Mouse (Mus musculus): Measurements from ENCODE around the gene Med17. TPM values are rescaled to one million over a fixed set of nuclear protein-coding genes. Genes with fewer than 3 reads are reported as not detected.
"Not testable (repeated sequence)": the region's sequence is repeated elsewhere in the genome, so short reads cannot be mapped to it uniquely, and the experiment has no call there.

Gene Med17
- total RNA-seq (2021), result 10 to 100 TPM; 14.4 to 16.0 TPM
- long read RNA-seq, experiment 1, transcript Med17-201 (12 exons, 3,964 nt), result major isoform, 16 of 21 reads
- long read RNA-seq, experiment 1, partial matches to known transcripts, result 0 of 21 reads
- long read RNA-seq, experiment 1, other reads (novel, unspliced or antisense), result 5 of 21 reads
- long read RNA-seq, experiment 2, transcript Med17-201 (12 exons, 3,964 nt), result major isoform, 20 of 23 reads
- long read RNA-seq, experiment 2, partial matches to known transcripts, result 0 of 23 reads
- long read RNA-seq, experiment 2, other reads (novel, unspliced or antisense), result 3 of 23 reads

DNA sequence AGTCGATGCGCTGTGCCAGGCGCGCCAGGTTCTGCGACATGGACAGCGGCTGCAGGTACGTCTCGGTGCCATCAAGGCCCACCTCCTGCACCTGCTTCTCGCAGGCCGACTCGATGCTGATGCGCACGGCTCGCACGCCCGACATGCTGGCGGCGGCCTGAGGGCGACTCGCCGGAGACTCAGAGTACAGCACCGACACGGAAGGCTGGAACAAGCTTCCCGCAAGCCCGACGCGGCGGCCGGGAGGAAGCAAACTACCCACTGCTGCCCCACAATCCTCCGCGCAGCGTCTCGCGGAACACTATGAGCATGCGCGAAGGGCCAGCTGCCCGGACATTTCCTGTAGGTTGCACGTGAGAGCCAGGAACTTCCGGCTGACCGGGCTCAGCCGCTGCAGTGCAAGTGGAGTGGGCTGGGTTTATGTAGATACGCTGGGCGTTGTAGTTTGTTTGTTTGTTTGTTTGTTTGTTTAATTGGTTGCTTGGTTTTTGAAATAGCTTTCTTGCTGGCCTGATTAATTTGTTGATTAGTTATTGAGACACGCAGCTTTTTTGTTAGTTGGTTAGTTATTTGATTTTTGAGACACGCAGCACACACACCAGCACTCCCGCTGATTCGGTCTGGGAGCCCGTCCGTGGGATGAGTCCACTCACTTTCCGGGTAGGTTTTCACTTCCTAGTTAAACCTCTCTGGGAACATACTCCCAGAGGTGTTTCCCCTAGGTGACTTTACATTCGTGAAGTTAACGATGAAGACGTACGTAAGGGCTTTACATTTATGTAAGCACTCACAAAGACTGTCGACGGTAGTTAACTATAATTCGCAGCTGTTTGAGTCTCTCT is at the start of gene Med17:
Gene Med17, minus strand, starts transcription at position 283 of the 842 bp plus-strand sequence.
- DNase-seq, result peak; percentile 90

DNA sequence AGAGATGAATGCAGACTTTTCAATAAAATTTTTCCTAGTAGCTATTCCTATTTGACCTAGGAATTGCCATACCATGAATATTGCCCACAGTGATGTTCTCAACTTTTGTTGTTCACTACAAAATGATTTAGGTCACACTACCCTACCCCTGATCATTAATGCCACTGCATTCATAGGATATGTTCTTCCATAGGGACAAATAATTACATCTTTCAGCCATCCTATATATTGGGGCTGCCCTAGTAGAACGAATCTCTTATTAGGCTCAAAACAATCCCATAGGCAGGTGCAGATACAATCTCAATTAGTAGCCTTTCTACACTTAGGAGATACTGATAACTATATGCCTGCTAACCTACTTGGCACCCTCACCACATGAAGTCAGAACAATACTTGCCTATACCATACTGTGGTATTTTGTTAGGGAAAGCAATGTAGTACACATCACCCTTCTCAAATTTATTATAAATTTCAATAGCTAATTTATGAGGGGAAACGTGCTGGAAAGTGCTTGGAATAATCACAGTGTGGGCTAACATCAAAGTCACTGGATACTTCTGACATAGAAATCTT is 38.5 kb upstream of the Med17 start:
- DNase-seq, result no peak

DNA sequence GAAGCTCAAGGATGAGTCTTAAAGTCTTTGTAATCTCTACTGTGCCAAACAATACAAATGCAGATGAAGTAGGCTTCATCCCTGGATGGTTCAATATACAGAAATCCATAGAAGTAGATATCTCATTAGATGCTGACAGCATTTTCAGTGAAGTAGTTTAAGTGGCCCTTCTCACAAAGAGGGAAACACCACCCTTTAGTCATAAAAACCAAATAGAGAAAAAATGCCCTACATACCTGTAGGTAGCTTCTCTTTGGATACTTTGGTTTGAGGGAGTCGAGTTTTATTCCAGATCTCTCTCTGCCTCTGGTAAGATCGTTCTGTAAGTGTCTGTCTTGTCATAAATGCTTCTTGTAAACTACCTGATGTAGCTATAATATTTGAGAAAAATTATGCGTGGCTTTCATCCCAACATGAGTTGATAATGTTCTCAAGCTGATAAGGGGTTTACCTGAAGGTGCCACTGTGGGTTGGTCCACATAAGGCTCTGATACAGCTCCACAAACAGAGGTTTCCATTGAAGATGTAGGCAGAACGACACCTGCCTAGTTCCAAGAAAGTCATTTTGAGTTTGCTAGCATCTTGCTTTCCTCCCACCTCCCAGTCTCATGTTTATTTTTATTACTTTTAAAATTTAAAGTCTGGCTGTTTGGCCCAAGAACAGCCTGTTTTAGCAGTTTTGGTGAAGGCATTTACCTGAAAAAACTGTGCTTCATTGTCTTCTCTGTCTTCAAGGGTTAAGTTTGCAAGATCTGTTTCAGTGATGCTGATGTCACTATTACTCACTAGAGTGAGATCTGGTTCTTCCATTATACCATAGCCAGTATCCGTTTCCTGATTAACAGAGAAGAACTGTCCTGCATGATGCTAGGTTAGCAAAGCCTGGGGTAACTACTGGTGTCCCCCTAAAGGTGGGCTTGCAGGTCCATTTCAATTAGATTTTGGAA is 37.8 kb upstream of the Med17 start:
- DNase-seq, result no peak

- not testable (repeated sequence) for DNase-seq
Observed at GRCm38 (mm10) chr9:15316296-15316695, 36.6 kb upstream of the Med17 start.

DNA sequence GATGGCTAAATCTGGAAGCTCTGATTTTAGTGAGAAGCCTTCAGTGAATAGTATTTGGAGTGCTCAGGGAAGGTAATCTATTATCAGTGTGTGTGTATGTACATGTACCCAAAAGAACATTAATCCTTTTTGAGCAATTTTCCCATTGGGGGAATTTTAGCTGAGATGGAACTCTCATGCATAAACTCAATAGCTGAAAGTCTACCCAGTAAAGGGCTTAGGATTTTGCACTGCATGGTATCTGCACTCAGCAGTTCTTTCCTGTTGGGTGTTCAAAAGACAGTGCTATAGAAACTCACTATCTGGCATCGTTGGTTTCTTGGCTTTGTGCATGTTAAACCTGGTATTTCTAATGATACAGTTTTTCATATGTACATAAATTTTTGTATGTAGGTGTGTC is 34.9 kb upstream of the Med17 start:
- DNase-seq, result no peak

GRCm38 (mm10) chr9:15313633-15314032 is 33.9 kb upstream of the Med17 start:
- DNase-seq, result no peak

GRCm38 (mm10) chr9:15312054-15312735 is 32.5 kb upstream of the Med17 start:
- no peak for DNase-seq

DNA sequence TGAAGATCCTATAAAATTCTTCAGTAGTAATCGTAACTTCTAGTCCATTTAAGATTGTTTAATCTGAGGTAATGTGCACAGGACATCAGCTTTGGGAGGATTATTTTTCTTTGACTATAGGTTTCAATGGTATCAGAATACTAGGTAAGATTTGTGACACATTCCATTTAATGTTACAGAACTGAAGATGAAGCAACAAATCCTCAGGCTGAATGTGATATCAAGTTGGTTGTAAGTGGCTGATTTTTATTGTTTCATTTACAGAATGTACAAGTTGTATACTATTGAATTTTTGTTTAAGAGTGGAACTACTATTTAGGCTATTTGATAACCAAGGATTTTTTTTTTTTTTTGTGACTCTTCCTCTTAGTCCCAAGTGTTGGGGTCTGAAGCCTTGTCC is 30.4 kb upstream of the Med17 start:
- no peak for DNase-seq

- DNase-seq, result no peak
Observed at GRCm38 (mm10) chr9:15309425-15309824, 29.7 kb upstream of the Med17 start.

DNA sequence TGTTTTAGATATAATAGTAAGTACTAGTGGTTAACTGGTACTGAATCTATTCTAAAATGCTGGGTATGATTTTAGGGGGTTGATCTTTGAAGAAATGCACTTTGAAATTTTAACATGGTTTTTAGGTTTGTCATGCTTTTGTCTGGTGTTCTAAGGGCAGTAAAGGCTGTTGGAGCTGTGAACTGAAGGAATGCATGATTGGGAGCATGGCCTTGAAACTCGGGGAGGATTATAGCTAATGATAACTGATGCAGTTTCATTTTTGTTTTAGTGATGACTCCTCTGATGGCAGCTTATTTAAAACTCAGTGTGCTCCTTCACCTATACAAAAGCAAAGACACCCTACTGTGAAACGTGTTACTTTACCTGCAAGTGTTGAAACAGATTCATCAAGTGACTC is 28.5 kb upstream of the Med17 start:
- DNase-seq, result no peak

GRCm38 (mm10) chr9:15307257-15307656 is 27.5 kb upstream of the Med17 start:
- DNase-seq, result no peak

- no peak for DNase-seq
Observed at GRCm38 (mm10) chr9:15306398-15307119, 26.8 kb upstream of the Med17 start, which contains the start of gene 4931406C07Rik. Gene 4931406C07Rik, minus strand, starts transcription at chr9:15306448.

GRCm38 (mm10) chr9:15305503-15306397 is 26.0 kb upstream of the Med17 start, which contains the start of gene Taf1d:
Gene Taf1d, plus strand, starts transcription at chr9:15306214.
- DNase-seq, result peak; percentile 98

- no peak for DNase-seq
Observed at GRCm38 (mm10) chr9:15302881-15303280, 23.1 kb upstream of the Med17 start.

DNA sequence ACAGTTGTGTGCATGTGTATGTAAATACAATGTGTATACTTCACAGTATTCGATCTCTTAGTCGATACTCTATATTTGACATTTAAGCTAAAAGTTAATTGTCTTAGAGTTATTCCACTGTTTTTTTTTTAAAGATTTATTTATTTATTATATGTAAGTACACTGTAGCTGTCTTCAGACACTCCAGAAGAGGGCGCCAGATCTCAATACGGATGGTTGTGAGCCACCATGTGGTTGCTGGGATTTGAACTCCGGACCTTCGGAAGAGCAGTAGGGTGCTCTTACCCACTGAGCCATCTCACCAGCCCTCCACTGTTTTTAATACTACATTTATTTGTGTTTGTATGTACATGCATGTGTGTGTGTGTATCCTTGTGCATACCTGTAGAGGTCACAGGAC is 22.3 kb upstream of the Med17 start:
- not testable (repeated sequence) for DNase-seq

- peak; percentile 23 for DNase-seq
Observed at GRCm38 (mm10) chr9:15301399-15301798, 21.7 kb upstream of the Med17 start.

- DNase-seq, result no peak
Observed at GRCm38 (mm10) chr9:15300056-15300455, 20.3 kb upstream of the Med17 start.

- DNase-seq, result no peak
Observed at GRCm38 (mm10) chr9:15298451-15298850, 18.7 kb upstream of the Med17 start.

GRCm38 (mm10) chr9:15297112-15297511 is 17.4 kb upstream of the Med17 start:
- DNase-seq, result no peak

Measured in gastrocnemius, postnatal 10 days (tissue).